Mouse (Mus musculus) hindbrain, embryonic 12.5 days (tissue): ENCODE measurements around the gene Foxp2. TPM values are rescaled to one million over a fixed set of nuclear protein-coding genes. Genes with fewer than 3 reads are reported as not detected.
A peak's percentile ranks its signal among the peaks of the same experiment; 100 is the strongest.

Source experiments
- ATAC-seq: fragments of 200-750 bp; cut with Nextera tagmentation; 2 replicates; pipeline ENCODE4 v1.8.0; 2017; ENCODE audit warnings: moderate TSS enrichment; ENCODE audit not compliant: low FRiP score
- H3K27ac ChIP-seq: fragments of 300-500 bp; sonication (generic); 2 replicates; pipeline ENCODE4 v1.5.1; 2016; ENCODE audit warnings: mild to moderate bottlenecking
- H3K27me3 ChIP-seq: fragments of 300-500 bp; sonication (generic); 2 replicates; pipeline ENCODE4 v1.6.1; 2016; ENCODE audit warnings: mild to moderate bottlenecking
- H3K36me3 ChIP-seq: fragments of 300-500 bp; sonication (generic); 2 replicates; pipeline ENCODE4 v1.6.1; 2016; ENCODE audit warnings: mild to moderate bottlenecking
- H3K4me1 ChIP-seq: fragments of 300-500 bp; sonication (generic); 2 replicates; pipeline ENCODE4 v1.6.1; 2016
- H3K4me2 ChIP-seq: fragments of 300-500 bp; sonication (generic); replicated peaks from 2 replicates; pipeline ENCODE4 v1.6.1; 2016; ENCODE audit warnings: mild to moderate bottlenecking
- H3K4me3 ChIP-seq: fragments of 300-500 bp; sonication (generic); 2 replicates; pipeline ENCODE4 v1.5.1; 2016; ENCODE audit warnings: mild to moderate bottlenecking
- H3K9ac ChIP-seq: fragments of 300-500 bp; sonication (generic); 2 replicates; pipeline ENCODE4 v1.6.1; 2016; ENCODE audit warnings: mild to moderate bottlenecking, moderate library complexity
- H3K9me3 ChIP-seq: fragments of 300-500 bp; sonication (generic); replicated peaks from 2 replicates; pipeline ENCODE4 v1.6.1; 2016; ENCODE audit warnings: mild to moderate bottlenecking
- WGBS: fragments of 180-500 bp; shearing (Covaris S2); methylation state at CpG from one replicate; pipeline ENCODE4 v1.1.7; 2016; 5-methylcytosine and 5-hydroxymethylcytosine counted together
- polyA plus RNA-seq: library from polyadenylated mRNA; unstranded; fragments of >200 nt; fragmentation: Nextera tagmentation; extraction: Ambion mirVana; gene quantifications from 2 replicates; pipeline ENCODE4 v1.2.1, GENCODE M21; 2016

Foxp2 gene
- polyA plus RNA-seq, 1 experiment from 2014 or later, result 48.4 TPM

DNA sequence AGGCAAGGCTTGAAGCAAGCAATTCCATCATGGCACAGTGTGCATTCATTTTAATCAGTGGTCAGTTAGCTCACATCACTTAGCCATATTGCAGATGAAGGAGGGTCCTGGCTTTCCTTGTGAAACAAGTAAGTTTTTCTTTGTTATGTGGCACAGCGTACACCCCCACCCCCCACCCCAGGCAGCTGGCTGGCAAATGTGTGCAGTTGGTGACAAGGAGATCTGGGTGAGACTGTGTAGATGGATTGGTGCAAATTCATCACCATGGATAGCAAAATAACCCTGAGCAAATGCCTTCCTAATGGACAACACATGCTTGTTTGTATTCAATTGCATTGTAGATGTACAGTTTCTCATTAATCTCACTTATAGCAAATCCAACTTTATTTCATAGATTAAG lies 240.9 kb downstream of the Foxp2 start:
- H3K27ac ChIP-seq, result no peak overlapping the region
- no peaks in the 10 kb centered on the region for H3K27me3 ChIP-seq
- peaks cover 2% of the 10 kb centered on the region; the same call in 1 of the 2 replicates for H3K4me1 ChIP-seq
- no peaks in the 10 kb centered on the region for H3K36me3 ChIP-seq
- H3K9ac ChIP-seq, result no peak overlapping the region
- no peak overlapping the region for H3K4me3 ChIP-seq
- H3K4me2 ChIP-seq, result no peak overlapping the region
- ATAC-seq, result no peak
- 31% methylated on average over 1 of the region's 1 CpGs for WGBS
- H3K9me3 ChIP-seq, result no peaks in the 10 kb centered on the region

GRCm38 (mm10) chr6:15151619-15152018 lies 250.5 kb downstream of the Foxp2 start:
- Histone ChIP-seq H3K27me3 (no peaks in the 10 kb centered on the region), H3K9me3 (no peaks in the 10 kb centered on the region), H3K36me3 (no peaks in the 10 kb centered on the region), H3K9ac (no peak overlapping the region), H3K27ac (no peak overlapping the region), H3K4me1 (no peaks in the 10 kb centered on the region), H3K4me3 (no peak overlapping the region), H3K4me2 (no peak overlapping the region)
- peak; percentile 52 for ATAC-seq
- 47% methylated on average over 3 of the region's 3 CpGs for WGBS

DNA sequence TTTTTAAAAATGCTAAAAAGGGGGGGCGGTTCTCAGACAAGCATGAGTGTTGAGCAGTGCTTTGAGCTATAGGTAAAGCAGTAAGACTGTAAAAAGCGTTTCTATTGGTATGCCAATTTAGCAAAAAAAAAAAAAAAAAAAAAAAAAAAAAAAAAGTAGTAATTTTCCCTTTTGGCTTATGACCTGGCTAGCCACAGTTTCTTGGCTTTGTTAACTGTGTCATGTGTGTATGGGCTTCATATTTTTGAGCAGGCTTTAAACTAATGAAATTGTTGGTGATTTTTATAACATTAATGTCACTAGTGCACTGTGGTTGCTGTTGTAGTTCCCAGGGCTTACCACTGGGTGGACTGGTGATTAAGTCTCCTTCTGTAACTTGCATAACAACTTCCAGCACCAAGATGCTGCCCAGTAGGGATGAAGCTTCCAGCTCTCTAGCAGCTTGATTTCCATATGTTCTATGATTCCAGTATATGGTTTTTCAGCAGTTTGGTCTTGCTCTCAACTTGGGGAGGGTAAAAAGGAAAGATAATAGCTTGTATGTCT lies 262.4 kb downstream of the Foxp2 start:
- no peak for ATAC-seq
- no peaks in the 10 kb centered on the region for H3K36me3 ChIP-seq
- 83% methylated on average over 2 of the region's 2 CpGs for WGBS

DNA sequence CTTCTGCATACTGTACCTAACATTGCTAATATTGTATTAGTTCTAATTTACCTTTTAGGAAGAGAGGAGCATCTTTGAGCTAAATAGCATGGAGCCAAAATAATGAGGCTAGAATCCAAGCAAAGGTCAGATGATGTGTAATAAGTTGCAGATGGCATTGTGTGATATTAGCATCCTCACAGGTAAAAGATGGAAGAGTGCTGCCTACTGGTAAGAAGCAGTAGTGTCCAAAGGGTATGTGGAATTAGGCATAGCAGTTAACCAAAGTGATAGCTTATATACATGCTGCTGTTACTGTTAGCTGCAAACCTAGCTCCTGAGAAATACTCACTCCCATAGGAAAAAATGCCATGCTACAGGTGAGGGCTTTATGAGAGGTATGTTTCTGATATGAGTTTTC lies 275.6 kb downstream of the Foxp2 start:
- Histone ChIP-seq H3K4me3 (no peak overlapping the region), H3K27me3 (no peaks in the 10 kb centered on the region), H3K36me3 (no peaks in the 10 kb centered on the region), H3K27ac (no peak overlapping the region), H3K9me3 (no peaks in the 10 kb centered on the region), H3K9ac (no peak overlapping the region), H3K4me1 (no peaks in the 10 kb centered on the region), H3K4me2 (no peak overlapping the region)
- no peak for ATAC-seq

More for the DNA sequence above, 262.4 kb downstream of the Foxp2 start:
- Histone ChIP-seq H3K4me2 (no peak overlapping the region), H3K9me3 (no peaks in the 10 kb centered on the region), H3K9ac (no peak overlapping the region), H3K27me3 (no peaks in the 10 kb centered on the region), H3K4me3 (no peak overlapping the region), H3K27ac (no peak overlapping the region), H3K4me1 (no peaks in the 10 kb centered on the region)

GRCm38 (mm10) chr6:15192877-15193276 lies 291.7 kb downstream of the Foxp2 start:
- no peak overlapping the region for H3K4me2 ChIP-seq
- H3K4me3 ChIP-seq, result no peak overlapping the region
- no peaks in the 10 kb centered on the region for H3K27me3 ChIP-seq
- 68% methylated on average over 5 of the region's 5 CpGs for WGBS
- no peaks in the 10 kb centered on the region for H3K36me3 ChIP-seq
- H3K9me3 ChIP-seq, result no peaks in the 10 kb centered on the region
- no peak overlapping the region for H3K9ac ChIP-seq
- no peak for ATAC-seq
- peaks cover 7% of the 10 kb centered on the region; the same call in 1 of the 2 replicates for H3K4me1 ChIP-seq
- H3K27ac ChIP-seq, result no peak overlapping the region

- Histone ChIP-seq H3K36me3 (no peaks in the 10 kb centered on the region), H3K4me1 (no peaks in the 10 kb centered on the region), H3K9me3 (no peaks in the 10 kb centered on the region), H3K27me3 (no peaks in the 10 kb centered on the region), H3K9ac (no peak overlapping the region), H3K27ac (no peak overlapping the region), H3K4me2 (no peak overlapping the region), H3K4me3 (no peak overlapping the region)
- 77% methylated on average over 10 of the region's 10 CpGs for WGBS
- no peak for ATAC-seq
Observed at GRCm38 (mm10) chr6:15242176-15242942, 341.2 kb downstream of the Foxp2 start.

- Histone ChIP-seq H3K4me3 (no peak overlapping the region), H3K4me2 (peak overlapping the region; percentile 19; the same call in 1 of the 2 replicates), H3K27ac (no peak overlapping the region), H3K9me3 (no peaks in the 10 kb centered on the region), H3K9ac (no peak overlapping the region), H3K4me1 (peaks cover 4% of the 10 kb centered on the region; the same call in 1 of the 2 replicates), H3K27me3 (no peaks in the 10 kb centered on the region), H3K36me3 (no peaks in the 10 kb centered on the region)
- ATAC-seq, result no peak
- 30% methylated on average over 7 of the region's 7 CpGs for WGBS
Observed at GRCm38 (mm10) chr6:15257393-15257792, 356.2 kb downstream of the Foxp2 start.

DNA sequence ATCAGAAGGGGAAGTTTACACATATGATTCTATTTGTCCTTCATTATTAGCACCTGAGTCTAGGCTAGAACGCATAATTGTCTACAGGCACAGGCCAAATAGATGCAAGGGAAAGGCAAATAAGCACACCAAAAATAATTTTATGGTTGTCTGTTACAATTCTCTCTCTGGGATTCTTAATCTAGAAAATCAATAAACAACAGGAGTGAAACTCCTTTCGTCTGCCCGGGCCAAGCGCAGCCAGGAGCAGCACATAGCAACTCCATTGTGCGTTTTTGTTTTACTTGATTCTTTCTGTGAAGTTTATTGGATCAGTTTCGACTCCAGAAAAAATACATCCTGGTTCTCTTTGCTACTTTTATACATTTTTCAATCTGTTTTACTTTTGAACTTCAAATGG lies 356.7 kb downstream of the Foxp2 start:
- Histone ChIP-seq H3K36me3 (no peaks in the 10 kb centered on the region), H3K4me3 (no peak overlapping the region), H3K9ac (no peak overlapping the region), H3K4me2 (0 out of 2 replicates have a peak overlapping the region, but pooled peaks have one; percentile 19), H3K27me3 (no peaks in the 10 kb centered on the region), H3K4me1 (peaks cover 4% of the 10 kb centered on the region; the same call in 1 of the 2 replicates), H3K27ac (no peak overlapping the region), H3K9me3 (no peaks in the 10 kb centered on the region)
- 48% methylated on average over 6 of the region's 6 CpGs for WGBS
- ATAC-seq, result no peak

- WGBS, result 80% methylated on average over 2 of the region's 2 CpGs
- no peaks in the 10 kb centered on the region for H3K9me3 ChIP-seq
- H3K4me3 ChIP-seq, result no peak overlapping the region
- H3K9ac ChIP-seq, result no peak overlapping the region
- no peaks in the 10 kb centered on the region for H3K27me3 ChIP-seq
- no peak overlapping the region for H3K27ac ChIP-seq
- H3K4me2 ChIP-seq, result no peak overlapping the region
- no peaks in the 10 kb centered on the region for H3K4me1 ChIP-seq
- no peaks in the 10 kb centered on the region for H3K36me3 ChIP-seq
- no peak for ATAC-seq
Observed at GRCm38 (mm10) chr6:15268136-15268535, 367.0 kb downstream of the Foxp2 start.

- no peaks in the 10 kb centered on the region for H3K27me3 ChIP-seq
- 29% methylated on average over 3 of the region's 3 CpGs for WGBS
- no peaks in the 10 kb centered on the region for H3K9me3 ChIP-seq
- peak; percentile 69; the same call in 1 of the 2 replicates for ATAC-seq
- no peak overlapping the region for H3K27ac ChIP-seq
- H3K36me3 ChIP-seq, result no peaks in the 10 kb centered on the region
- H3K4me2 ChIP-seq, result no peak overlapping the region
- H3K4me3 ChIP-seq, result no peak overlapping the region
- no peak overlapping the region for H3K9ac ChIP-seq
- peaks cover 4% of the 10 kb centered on the region for H3K4me1 ChIP-seq
Observed at GRCm38 (mm10) chr6:15285213-15285612, 384.1 kb downstream of the Foxp2 start.

DNA sequence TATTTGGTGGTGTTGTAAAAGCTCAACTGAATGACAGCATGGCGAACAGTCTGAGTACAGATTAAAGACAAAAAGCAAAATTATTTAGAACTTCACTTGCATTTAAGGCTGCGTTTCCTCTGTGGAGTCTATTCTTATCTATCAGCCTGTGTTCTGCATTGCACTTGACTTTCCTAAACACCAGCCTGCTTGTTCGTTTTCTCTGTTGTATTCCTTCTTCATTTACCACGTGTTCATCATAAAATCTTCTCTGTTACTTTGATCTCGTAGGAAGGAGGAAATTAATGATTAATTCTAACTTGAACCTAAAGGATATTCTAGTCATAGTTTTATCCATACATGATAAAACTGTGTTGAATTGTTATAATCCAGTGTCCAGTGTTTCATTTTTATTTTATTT lies 392.9 kb downstream of the Foxp2 start:
- Histone ChIP-seq H3K36me3 (no peaks in the 10 kb centered on the region), H3K27ac (no peak overlapping the region), H3K4me3 (no peak overlapping the region), H3K4me2 (no peak overlapping the region), H3K9ac (no peak overlapping the region), H3K4me1 (no peaks in the 10 kb centered on the region), H3K27me3 (no peaks in the 10 kb centered on the region), H3K9me3 (no peaks in the 10 kb centered on the region)
- no peak for ATAC-seq
- WGBS, result 87% methylated on average over 5 of the region's 5 CpGs

DNA sequence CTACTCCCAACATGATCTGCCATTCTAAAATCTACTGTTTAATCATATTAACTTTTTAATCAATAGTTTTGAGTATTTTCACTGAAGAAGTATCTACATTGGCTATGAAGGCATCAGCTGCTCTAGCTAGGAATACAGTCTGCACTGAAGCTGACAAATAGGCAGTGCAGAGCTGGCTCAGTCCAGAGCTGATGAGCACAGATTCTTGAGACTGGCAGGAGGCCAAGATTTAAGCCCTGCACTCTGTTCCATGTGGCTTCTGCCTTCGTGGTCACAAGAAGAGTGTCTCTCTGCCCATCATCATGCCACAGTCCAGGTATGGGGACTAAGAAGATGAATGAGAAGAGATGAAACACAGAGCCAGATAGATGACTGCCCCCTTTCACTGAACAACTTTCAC lies 398.1 kb downstream of the Foxp2 start:
- ATAC-seq, result 0 out of 2 replicates have a peak, but pooled peaks have one; percentile 43
- no peaks in the 10 kb centered on the region for H3K9me3 ChIP-seq
- no peaks in the 10 kb centered on the region for H3K27me3 ChIP-seq
- no peaks in the 10 kb centered on the region for H3K4me1 ChIP-seq
- H3K27ac ChIP-seq, result no peak overlapping the region
- no peaks in the 10 kb centered on the region for H3K36me3 ChIP-seq
- H3K4me3 ChIP-seq, result no peak overlapping the region
- H3K4me2 ChIP-seq, result no peak overlapping the region
- WGBS, result 50% methylated on average over 1 of the region's 1 CpGs
- no peak overlapping the region for H3K9ac ChIP-seq

DNA sequence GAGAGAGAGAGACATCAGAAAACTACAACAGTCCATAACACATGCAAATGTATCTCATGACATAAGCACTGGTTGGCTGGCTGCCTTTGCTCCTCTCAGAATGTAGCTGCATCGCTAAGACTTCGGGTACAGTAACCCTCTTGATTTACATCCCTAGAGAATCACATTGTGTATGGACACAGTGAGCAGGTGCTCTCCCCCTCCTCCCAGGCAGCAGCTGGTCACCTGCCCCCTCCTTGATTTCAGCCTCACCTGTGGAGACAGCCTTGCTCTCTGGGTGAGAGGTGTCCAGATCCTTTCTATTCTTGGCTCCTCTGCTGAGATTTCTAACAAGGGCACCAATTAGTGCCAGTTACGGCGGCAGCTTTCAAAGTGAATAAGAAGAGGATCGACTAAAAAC lies 409.5 kb downstream of the Foxp2 start:
- WGBS, result 67% methylated on average over 5 of the region's 5 CpGs
- Histone ChIP-seq H3K4me1 (peaks cover 2% of the 10 kb centered on the region; the same call in 1 of the 2 replicates), H3K9me3 (no peaks in the 10 kb centered on the region), H3K9ac (no peak overlapping the region), H3K4me3 (no peak overlapping the region), H3K27me3 (no peaks in the 10 kb centered on the region), H3K36me3 (no peaks in the 10 kb centered on the region), H3K27ac (0 out of 2 replicates have a peak overlapping the region, but pooled peaks have one; percentile 13), H3K4me2 (no peak overlapping the region)
- no peak for ATAC-seq
